Mouse (Mus musculus) lung, postnatal 0 days (tissue): ENCODE results near the gene Nos1. TPM values are rescaled to one million over a fixed set of nuclear protein-coding genes. Genes with fewer than 3 reads are reported as not detected.
A peak's percentile ranks its signal among the peaks of the same experiment; 100 is the strongest.

Experiments
- ATAC-seq: fragments of 200-750 bp; cut with Nextera tagmentation; 2 replicates; pipeline ENCODE4 v1.8.0; 2017; ENCODE audit warnings: moderate library complexity
- DNase-seq: peaks from one replicate; pipeline ENCODE4 v3.0.0-alpha.2; 2016; ENCODE audit warnings: low spot score
- H3K27ac ChIP-seq: fragments of 300-500 bp; sonication (generic); 2 replicates; pipeline ENCODE4 v1.5.1; 2014; ENCODE audit warnings: antibody characterized with exemption, mild to moderate bottlenecking, low read length, mixed read lengths
- H3K27me3 ChIP-seq: fragments of 300-500 bp; sonication (generic); replicated peaks from 2 replicates; pipeline ENCODE4 v1.6.1; 2014; ENCODE audit warnings: low read length, mixed read lengths; ENCODE audit not compliant: insufficient read depth
- H3K36me3 ChIP-seq: fragments of 300-500 bp; sonication (generic); 2 replicates; pipeline ENCODE4 v1.6.1; 2014; ENCODE audit warnings: low read length, mixed read lengths; ENCODE audit not compliant: insufficient read depth
- H3K4me1 ChIP-seq: fragments of 300-500 bp; sonication (generic); 2 replicates; pipeline ENCODE4 v1.6.1; 2014; ENCODE audit warnings: antibody characterized with exemption, low read depth, low read length, mixed read lengths; ENCODE audit not compliant: insufficient read depth
- H3K4me2 ChIP-seq: fragments of 300-500 bp; sonication (generic); replicated peaks from 2 replicates; pipeline ENCODE4 v1.6.1; 2014; ENCODE audit warnings: low read depth, mild to moderate bottlenecking, low read length, moderate library complexity, mixed read lengths
- H3K4me3 ChIP-seq: fragments of 300-500 bp; sonication (generic); 2 replicates; pipeline ENCODE4 v1.5.1; 2014; ENCODE audit warnings: low read depth, low read length
- H3K9ac ChIP-seq: fragments of 300-500 bp; sonication (generic); replicated peaks from 2 replicates; pipeline ENCODE4 v1.6.1; 2014; ENCODE audit warnings: low read depth, mild to moderate bottlenecking
- H3K9me3 ChIP-seq: fragments of 300-500 bp; sonication (generic); 2 replicates; pipeline ENCODE4 v1.6.1; 2016; ENCODE audit warnings: low read length, mixed read lengths
- CTCF ChIP-seq: IDR thresholded peaks from 2 replicates; pipeline ENCODE4 v1.5.1; 2016; ENCODE audit warnings: antibody characterized with exemption, mild to moderate bottlenecking
- EP300 ChIP-seq: IDR thresholded peaks from 2 replicates; pipeline ENCODE4 v1.6.1; 2016; ENCODE audit warnings: antibody characterized with exemption, mild to moderate bottlenecking, control low read depth
- WGBS: fragments of 180-500 bp; shearing (Covaris S2); extraction: QIAGEN DNeasy Blood & Tissue Kit; methylation state at CpG from one replicate; pipeline ENCODE4 v1.1.7; 2014; 5-methylcytosine and 5-hydroxymethylcytosine counted together
- polyA plus RNA-seq: library from polyadenylated mRNA; unstranded; fragments of >200 nt; fragmentation: Nextera tagmentation; extraction: Ambion mirVana; gene quantifications from 2 replicates; pipeline ENCODE4 v1.2.1, GENCODE M21; 2015

Gene Nos1
- polyA plus RNA-seq, 1 experiment from 2014 or later: 0.05 TPM

DNA sequence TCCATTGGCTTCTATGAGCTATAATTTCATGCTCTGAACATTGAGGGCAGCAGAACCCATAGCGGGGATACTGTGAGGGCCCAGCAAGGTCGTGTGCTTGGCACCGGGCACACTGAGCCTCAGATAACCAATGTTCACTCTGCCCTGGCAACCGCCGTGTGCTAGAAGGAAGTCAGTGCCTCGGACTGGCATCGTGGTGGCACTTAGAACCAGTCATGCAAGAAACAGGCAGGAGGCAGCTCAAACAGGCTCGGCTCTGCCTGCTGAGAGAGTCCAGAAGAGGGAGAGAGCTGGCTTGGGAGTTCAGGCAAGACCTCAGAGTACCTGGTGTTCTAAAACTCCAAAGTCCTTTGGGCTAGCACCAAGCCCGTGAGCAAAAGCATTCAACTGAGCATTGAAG lies 16.3 kb upstream of the Nos1 start:
- H3K9me3 ChIP-seq: no peaks in the 10 kb centered on the region
- WGBS: 73% methylated on average over 9 of the region's 9 CpGs

DNA sequence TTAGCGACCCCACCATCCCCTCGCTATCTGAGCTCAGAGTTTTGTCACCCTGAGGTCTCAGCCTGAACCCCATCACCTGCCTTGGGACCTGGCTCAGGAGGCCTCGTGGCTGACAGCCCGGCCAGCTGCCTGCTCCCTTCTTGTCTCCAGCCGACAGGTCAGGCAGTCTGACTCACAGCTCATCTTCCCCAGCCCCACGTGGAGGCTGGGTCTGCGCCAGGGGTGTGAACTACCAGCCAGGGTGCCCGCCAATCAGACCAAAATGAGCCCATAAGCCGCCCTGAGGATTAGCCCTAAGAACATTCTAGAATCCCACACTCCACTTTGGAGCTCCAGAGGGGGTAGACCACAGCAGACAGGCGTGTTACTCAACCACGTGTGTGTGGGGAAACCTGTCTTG lies 1.7 kb upstream of the Nos1 start:
- H3K4me2 ChIP-seq: no peak overlapping the region
- no peak overlapping the region for H3K4me3 ChIP-seq
- no peaks in the 10 kb centered on the region for H3K36me3 ChIP-seq
- no peak overlapping the region for H3K9ac ChIP-seq
- ATAC-seq (no peak), DNase-seq (no peak)
- no peaks in the 10 kb centered on the region for H3K4me1 ChIP-seq
- 53% methylated on average over 11 of the region's 11 CpGs for WGBS
- no peaks in the 10 kb centered on the region for H3K9me3 ChIP-seq
- H3K27me3 ChIP-seq: no peaks in the 10 kb centered on the region
- no peak for TF ChIP-seq CTCF
- no peak for TF ChIP-seq EP300
- no peak overlapping the region for H3K27ac ChIP-seq

More for the DNA sequence above, 16.3 kb upstream of the Nos1 start:
- no peaks in the 10 kb centered on the region for H3K4me1 ChIP-seq
- H3K27me3 ChIP-seq: no peaks in the 10 kb centered on the region
- no peak overlapping the region for H3K9ac ChIP-seq
- DNase-seq (no peak), ATAC-seq (no peak)
- no peak overlapping the region for H3K27ac ChIP-seq
- H3K4me2 ChIP-seq: no peak overlapping the region
- H3K36me3 ChIP-seq: no peaks in the 10 kb centered on the region
- no peak overlapping the region for H3K4me3 ChIP-seq
- no peak for TF ChIP-seq EP300
- TF ChIP-seq CTCF: no peak

DNA sequence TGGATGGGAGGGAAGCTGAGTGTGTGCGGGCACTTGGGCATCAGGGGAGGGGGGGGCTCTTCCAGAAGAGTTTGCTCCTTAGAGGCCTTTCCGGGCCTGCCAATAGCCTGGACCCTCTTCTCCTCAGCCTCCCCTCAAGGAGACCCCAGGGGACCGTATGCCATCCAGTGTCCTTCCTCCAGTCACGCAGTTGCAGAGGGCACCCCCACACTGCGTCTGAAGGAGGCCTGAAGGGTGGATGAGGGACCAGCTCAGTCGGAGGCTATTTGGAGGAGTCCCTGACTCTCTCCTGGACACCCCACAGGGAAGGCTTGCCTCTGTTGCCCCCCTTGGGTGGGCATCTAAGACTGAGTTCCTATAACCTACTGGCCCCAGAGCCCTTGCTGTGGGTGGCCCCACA lies 346 bp downstream of the Nos1 start:
- no peak for DNase-seq
- no peaks in the 10 kb centered on the region for H3K36me3 ChIP-seq
- no peak for TF ChIP-seq EP300
- TF ChIP-seq CTCF: no peak
- no peaks in the 10 kb centered on the region for H3K9me3 ChIP-seq
- no peak overlapping the region for H3K9ac ChIP-seq
- no peak overlapping the region for H3K4me2 ChIP-seq
- no peak overlapping the region for H3K27ac ChIP-seq
- 73% methylated on average over 6 of the region's 6 CpGs for WGBS
- ATAC-seq: no peak
- no peak overlapping the region for H3K4me3 ChIP-seq
- no peaks in the 10 kb centered on the region for H3K27me3 ChIP-seq
- H3K4me1 ChIP-seq: no peaks in the 10 kb centered on the region

DNA sequence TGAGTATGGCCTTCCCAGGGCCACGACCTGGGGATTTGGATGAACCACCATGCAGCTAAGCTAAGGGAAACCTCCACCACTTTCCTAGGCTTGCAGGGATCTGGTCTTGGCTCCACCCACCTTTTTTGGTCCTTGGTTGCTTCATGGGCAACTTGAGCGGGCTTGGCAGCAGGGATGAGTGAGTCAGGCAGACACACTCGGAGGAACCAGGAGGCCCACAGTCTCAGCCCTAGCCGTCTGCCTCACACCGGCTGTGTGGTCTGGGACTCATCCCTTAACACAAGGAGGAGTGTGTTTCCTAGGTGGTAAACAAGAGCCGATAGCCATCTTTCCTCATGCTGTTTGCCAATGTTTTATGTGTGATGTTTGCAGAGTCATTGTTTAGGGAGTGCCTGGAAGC lies 9.2 kb downstream of the Nos1 start:
- TF ChIP-seq CTCF: no peak
- no peak for TF ChIP-seq EP300
- no peak overlapping the region for H3K27ac ChIP-seq
- H3K4me2 ChIP-seq: no peak overlapping the region
- DNase-seq (peak; percentile 8), ATAC-seq (no peak)
- H3K9me3 ChIP-seq: no peaks in the 10 kb centered on the region
- WGBS: 33% methylated on average over 6 of the region's 6 CpGs
- H3K4me3 ChIP-seq: no peak overlapping the region
- H3K9ac ChIP-seq: no peak overlapping the region
- H3K27me3 ChIP-seq: no peaks in the 10 kb centered on the region
- H3K36me3 ChIP-seq: no peaks in the 10 kb centered on the region
- no peaks in the 10 kb centered on the region for H3K4me1 ChIP-seq

DNA sequence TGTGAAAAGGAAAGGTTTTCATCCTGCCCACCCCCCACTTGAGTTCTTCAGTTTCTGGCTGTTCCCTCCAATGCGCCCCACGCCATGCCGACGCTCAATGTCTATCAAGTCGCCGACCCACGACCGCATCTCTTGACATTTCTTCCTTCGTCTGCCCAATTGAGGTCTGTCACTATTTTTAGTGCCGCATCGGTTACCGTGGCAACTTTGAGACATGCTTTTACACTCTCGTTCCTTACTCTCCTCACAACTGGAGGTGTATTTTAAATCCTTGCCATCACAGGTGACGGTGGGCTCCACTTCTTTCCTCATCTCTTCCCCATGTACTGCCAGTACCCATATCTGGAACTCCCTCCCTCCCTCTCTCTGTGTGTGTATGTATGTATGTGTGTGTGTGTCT lies 11.0 kb downstream of the Nos1 start:
- WGBS: 77% methylated on average over 14 of the region's 14 CpGs

DNA sequence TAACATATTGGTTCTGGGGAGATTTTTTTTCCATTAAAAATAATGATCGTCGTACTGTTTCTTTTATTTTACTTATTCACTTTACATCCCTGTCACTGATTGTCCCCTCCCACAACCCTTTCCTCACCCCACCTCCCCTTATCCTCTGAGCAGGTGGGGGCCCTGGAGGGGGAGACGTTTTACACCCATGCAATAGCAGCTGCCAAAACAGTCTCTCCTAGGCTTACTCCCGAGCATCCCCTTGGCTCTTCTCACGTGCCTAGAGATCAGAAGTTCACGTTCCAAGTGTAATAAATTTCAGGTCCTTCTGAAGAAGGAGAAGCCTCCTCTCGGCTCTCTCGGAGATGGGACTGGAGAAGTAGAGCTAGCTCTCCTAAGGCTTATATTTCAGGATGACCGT lies 20.0 kb downstream of the Nos1 start:
- H3K27me3 ChIP-seq: no peaks in the 10 kb centered on the region
- H3K27ac ChIP-seq: no peak overlapping the region
- no peaks in the 10 kb centered on the region for H3K36me3 ChIP-seq
- 60% methylated on average over 9 of the region's 9 CpGs for WGBS
- TF ChIP-seq EP300: no peak
- TF ChIP-seq CTCF: no peak
- H3K9ac ChIP-seq: no peak overlapping the region
- ATAC-seq (no peak), DNase-seq (no peak)
- H3K4me2 ChIP-seq: no peak overlapping the region
- H3K9me3 ChIP-seq: no peaks in the 10 kb centered on the region
- H3K4me1 ChIP-seq: no peaks in the 10 kb centered on the region
- no peak overlapping the region for H3K4me3 ChIP-seq

More for the DNA sequence above, 11.0 kb downstream of the Nos1 start:
- no peaks in the 10 kb centered on the region for H3K4me1 ChIP-seq
- H3K9ac ChIP-seq: no peak overlapping the region
- DNase-seq: no peak
- H3K9me3 ChIP-seq: no peaks in the 10 kb centered on the region
- no peak overlapping the region for H3K4me3 ChIP-seq
- no peak for ATAC-seq
- TF ChIP-seq CTCF: no peak
- no peak for TF ChIP-seq EP300
- no peak overlapping the region for H3K4me2 ChIP-seq
- no peak overlapping the region for H3K27ac ChIP-seq
- no peaks in the 10 kb centered on the region for H3K27me3 ChIP-seq
- H3K36me3 ChIP-seq: no peaks in the 10 kb centered on the region

DNA sequence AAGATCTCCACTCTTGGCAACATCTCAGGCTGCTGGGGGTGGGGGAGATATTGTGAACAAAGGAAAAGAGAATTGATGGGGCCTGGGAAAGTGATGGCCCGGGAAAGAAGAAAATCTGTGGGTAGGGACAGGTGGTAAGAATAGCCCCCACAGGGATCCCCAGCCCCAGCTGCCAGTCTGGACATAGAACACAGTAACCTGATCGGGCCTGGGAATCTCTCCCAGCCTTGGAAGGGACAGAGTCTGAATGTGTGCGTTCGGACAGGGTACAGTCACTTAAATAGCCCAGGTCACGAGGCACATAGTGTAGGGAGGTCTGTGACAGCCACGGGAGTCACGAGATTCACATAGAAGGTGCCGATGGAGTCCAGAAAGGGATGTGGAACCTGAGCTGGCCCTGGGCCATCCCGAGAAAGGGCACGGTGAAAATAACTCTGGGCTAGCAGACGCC lies 21.3 kb downstream of the Nos1 start:
- Histone ChIP-seq H3K27me3 (no peaks in the 10 kb centered on the region), H3K9ac (no peak overlapping the region), H3K36me3 (no peaks in the 10 kb centered on the region), H3K9me3 (no peaks in the 10 kb centered on the region), H3K4me2 (no peak overlapping the region), H3K27ac (no peak overlapping the region), H3K4me1 (no peaks in the 10 kb centered on the region), H3K4me3 (no peak overlapping the region)
- TF ChIP-seq EP300 (no peak), CTCF (no peak)
- ATAC-seq: no peak
- WGBS: 81% methylated on average over 11 of the region's 11 CpGs
- DNase-seq: no peak
